Mouse (Mus musculus) midbrain, embryonic 15.5 days (tissue): ENCODE results near the gene Gm9049. TPM values are rescaled to one million over a fixed set of nuclear protein-coding genes. Genes with fewer than 3 reads are reported as not detected.

ENCODE experiments used
- polyA plus RNA-seq: library from polyadenylated mRNA; unstranded; fragments of >200 nt; fragmentation: Nextera tagmentation; extraction: Ambion mirVana; gene quantifications from 2 replicates; pipeline ENCODE4 v1.2.1, GENCODE M21; 2015

Gene Gm9049
- polyA plus RNA-seq, 1 experiment from 2014 or later: not detected

Other genes with a start within 250 kb of the Gm9049 start
- gene Mdm1, start 212.3 kb downstream of the Gm9049 start, polyA plus RNA-seq: 29.8 and 32.0 TPM in 2 replicates
- gene Il22, start 149.2 kb downstream of the Gm9049 start, polyA plus RNA-seq: 0.25 TPM in 1 of 2 replicates, not detected in the other
- gene Gm32717, start 113.3 kb downstream of the Gm9049 start, polyA plus RNA-seq: 0.14 and 0.21 TPM in 2 replicates
- gene Gm32802, start 95.4 kb downstream of the Gm9049 start, polyA plus RNA-seq: 0.14 and 0.21 TPM in 2 replicates
- gene Iltifb, start 59.1 kb downstream of the Gm9049 start, polyA plus RNA-seq: 0.52 TPM in 1 of 2 replicates, not detected in the other
- not detected in 2 replicates for gene Gm9040, start 27.1 kb downstream of the Gm9049 start, polyA plus RNA-seq
- not detected in 2 replicates for gene Gm9044, start 21.7 kb downstream of the Gm9049 start, polyA plus RNA-seq
- gene Gm9045, start 16.3 kb downstream of the Gm9049 start, polyA plus RNA-seq: not detected in 2 replicates
- gene Gm9046, start 10.8 kb downstream of the Gm9049 start, polyA plus RNA-seq: not detected in 2 replicates
- 0.08 TPM in 1 of 2 replicates, not detected in the other for gene Gm9048, start 5.4 kb downstream of the Gm9049 start, polyA plus RNA-seq
- gene Ifng, start 86.9 kb upstream of the Gm9049 start, polyA plus RNA-seq: not detected in 2 replicates